Mouse (Mus musculus): Measurements from ENCODE around the gene Dnajb3. TPM values are rescaled to one million over a fixed set of nuclear protein-coding genes. Genes with fewer than 3 reads are reported as not detected.

Gene Dnajb3
- polyA plus RNA-seq, 1 experiment from 2014 or later, result 8.0 TPM

- H3K4me3 ChIP-seq (ENCODE audit: low read length), result no peak overlapping the region
- no peaks in the 10 kb centered on the region for H3K27me3 ChIP-seq (replicated peaks; ENCODE audit: control insufficient read depth, insufficient read depth, low read length)
- H3K9ac ChIP-seq (ENCODE audit: low read depth, low read length), result no peak overlapping the region
- H3K36me3 ChIP-seq (ENCODE audit: control insufficient read depth, insufficient read depth, low read length), result no peaks in the 10 kb centered on the region
- H3K27ac ChIP-seq (ENCODE audit: low read length), result no peak overlapping the region
- H3K4me1 ChIP-seq (ENCODE audit: control insufficient read depth, insufficient read depth, low read length), result no peaks in the 10 kb centered on the region
- 0 out of 2 replicates have a peak, but pooled peaks have one; percentile 9 for ATAC-seq
- H3K9me3 ChIP-seq (ENCODE audit: control insufficient read depth, low read length), result peaks cover 75% of the 10 kb centered on the region
- H3K4me2 ChIP-seq (ENCODE audit: low read depth, low read length), result no peak overlapping the region
- WGBS, result 68% methylated on average over 14 of the region's 14 CpGs
These were observed 28.1 kb upstream of the Dnajb3 start for GRCm38 (mm10) chr1:88233421-88234247.

GRCm38 (mm10) chr1:88232664-88233380 is 27.2 kb upstream of the Dnajb3 start:
- 57% methylated on average over 3 of the region's 3 CpGs for WGBS
- no peak overlapping the region for H3K4me3 ChIP-seq (ENCODE audit: low read length)
- H3K27me3 ChIP-seq (replicated peaks; ENCODE audit: control insufficient read depth, insufficient read depth, low read length), result no peaks in the 10 kb centered on the region
- no peak overlapping the region for H3K27ac ChIP-seq (ENCODE audit: low read length)
- H3K36me3 ChIP-seq (ENCODE audit: control insufficient read depth, insufficient read depth, low read length), result no peaks in the 10 kb centered on the region
- H3K4me2 ChIP-seq (ENCODE audit: low read depth, low read length), result no peak overlapping the region
- no peak for ATAC-seq
- peaks cover 75% of the 10 kb centered on the region for H3K9me3 ChIP-seq (ENCODE audit: control insufficient read depth, low read length)
- H3K4me1 ChIP-seq (ENCODE audit: control insufficient read depth, insufficient read depth, low read length), result no peaks in the 10 kb centered on the region
- H3K9ac ChIP-seq (ENCODE audit: low read depth, low read length), result no peak overlapping the region

GRCm38 (mm10) chr1:88231803-88232499 is 26.4 kb upstream of the Dnajb3 start:
- peaks cover 70% of the 10 kb centered on the region for H3K9me3 ChIP-seq (ENCODE audit: control insufficient read depth, low read length)
- 69% methylated on average over 7 of the region's 7 CpGs for WGBS

GRCm38 (mm10) chr1:88230981-88231802 is 25.6 kb upstream of the Dnajb3 start:
- Histone ChIP-seq H3K36me3 (ENCODE audit: control insufficient read depth, insufficient read depth, low read length) (no peaks in the 10 kb centered on the region), H3K4me1 (ENCODE audit: control insufficient read depth, insufficient read depth, low read length) (no peaks in the 10 kb centered on the region), H3K27me3 (replicated peaks; ENCODE audit: control insufficient read depth, insufficient read depth, low read length) (no peaks in the 10 kb centered on the region), H3K4me2 (ENCODE audit: low read depth, low read length) (no peak overlapping the region), H3K4me3 (ENCODE audit: low read length) (no peak overlapping the region), H3K9ac (ENCODE audit: low read depth, low read length) (no peak overlapping the region), H3K27ac (ENCODE audit: low read length) (no peak overlapping the region), H3K9me3 (ENCODE audit: control insufficient read depth, low read length) (peaks cover 72% of the 10 kb centered on the region)
- ATAC-seq, result no peak
- 77% methylated on average over 6 of the region's 6 CpGs for WGBS

More at GRCm38 (mm10) chr1:88231803-88232499, 26.4 kb upstream of the Dnajb3 start:
- H3K27me3 ChIP-seq (replicated peaks; ENCODE audit: control insufficient read depth, insufficient read depth, low read length), result no peaks in the 10 kb centered on the region
- H3K4me1 ChIP-seq (ENCODE audit: control insufficient read depth, insufficient read depth, low read length), result no peaks in the 10 kb centered on the region
- H3K27ac ChIP-seq (ENCODE audit: low read length), result no peak overlapping the region
- no peak overlapping the region for H3K4me2 ChIP-seq (ENCODE audit: low read depth, low read length)
- no peak overlapping the region for H3K4me3 ChIP-seq (ENCODE audit: low read length)
- no peak overlapping the region for H3K9ac ChIP-seq (ENCODE audit: low read depth, low read length)
- no peaks in the 10 kb centered on the region for H3K36me3 ChIP-seq (ENCODE audit: control insufficient read depth, insufficient read depth, low read length)
- no peak for ATAC-seq

GRCm38 (mm10) chr1:88230421-88230820 is 24.8 kb upstream of the Dnajb3 start:
- H3K36me3 ChIP-seq (ENCODE audit: control insufficient read depth, insufficient read depth, low read length), result no peaks in the 10 kb centered on the region
- no peaks in the 10 kb centered on the region for H3K27me3 ChIP-seq (replicated peaks; ENCODE audit: control insufficient read depth, insufficient read depth, low read length)
- no peak overlapping the region for H3K4me2 ChIP-seq (ENCODE audit: low read depth, low read length)
- ATAC-seq, result no peak
- no peak overlapping the region for H3K27ac ChIP-seq (ENCODE audit: low read length)
- 71% methylated on average over 7 of the region's 7 CpGs for WGBS
- H3K9ac ChIP-seq (ENCODE audit: low read depth, low read length), result no peak overlapping the region
- no peaks in the 10 kb centered on the region for H3K4me1 ChIP-seq (ENCODE audit: control insufficient read depth, insufficient read depth, low read length)
- H3K4me3 ChIP-seq (ENCODE audit: low read length), result no peak overlapping the region
- peaks cover 74% of the 10 kb centered on the region for H3K9me3 ChIP-seq (ENCODE audit: control insufficient read depth, low read length)

- no peaks in the 10 kb centered on the region for H3K36me3 ChIP-seq (ENCODE audit: control insufficient read depth, insufficient read depth, low read length)
- no peak overlapping the region for H3K9ac ChIP-seq (ENCODE audit: low read depth, low read length)
- peaks cover 69% of the 10 kb centered on the region for H3K9me3 ChIP-seq (ENCODE audit: control insufficient read depth, low read length)
- H3K27me3 ChIP-seq (replicated peaks; ENCODE audit: control insufficient read depth, insufficient read depth, low read length), result no peaks in the 10 kb centered on the region
- H3K4me1 ChIP-seq (ENCODE audit: control insufficient read depth, insufficient read depth, low read length), result no peaks in the 10 kb centered on the region
- no peak overlapping the region for H3K27ac ChIP-seq (ENCODE audit: low read length)
- no peak overlapping the region for H3K4me3 ChIP-seq (ENCODE audit: low read length)
- 82% methylated on average over 5 of the region's 5 CpGs for WGBS
- H3K4me2 ChIP-seq (ENCODE audit: low read depth, low read length), result no peak overlapping the region
- ATAC-seq, result no peak
These were observed 24.4 kb upstream of the Dnajb3 start for GRCm38 (mm10) chr1:88229986-88230385.

- Histone ChIP-seq H3K9ac (ENCODE audit: low read depth, low read length) (no peak overlapping the region), H3K4me3 (ENCODE audit: low read length) (no peak overlapping the region), H3K27me3 (replicated peaks; ENCODE audit: control insufficient read depth, insufficient read depth, low read length) (no peaks in the 10 kb centered on the region), H3K4me2 (ENCODE audit: low read depth, low read length) (no peak overlapping the region), H3K4me1 (ENCODE audit: control insufficient read depth, insufficient read depth, low read length) (no peaks in the 10 kb centered on the region), H3K36me3 (ENCODE audit: control insufficient read depth, insufficient read depth, low read length) (no peaks in the 10 kb centered on the region), H3K9me3 (ENCODE audit: control insufficient read depth, low read length) (peaks cover 65% of the 10 kb centered on the region), H3K27ac (ENCODE audit: low read length) (no peak overlapping the region)
- ATAC-seq, result no peak
- 75% methylated on average over 3 of the region's 3 CpGs for WGBS
These were observed 24.0 kb upstream of the Dnajb3 start for GRCm38 (mm10) chr1:88229566-88229965.

GRCm38 (mm10) chr1:88228121-88228520 is 22.5 kb upstream of the Dnajb3 start:
- no peak overlapping the region for H3K4me3 ChIP-seq (ENCODE audit: low read length)
- H3K9me3 ChIP-seq (ENCODE audit: control insufficient read depth, low read length), result peaks cover 54% of the 10 kb centered on the region
- ATAC-seq, result no peak
- WGBS, result 71% methylated on average over 7 of the region's 7 CpGs
- no peaks in the 10 kb centered on the region for H3K4me1 ChIP-seq (ENCODE audit: control insufficient read depth, insufficient read depth, low read length)
- no peaks in the 10 kb centered on the region for H3K27me3 ChIP-seq (replicated peaks; ENCODE audit: control insufficient read depth, insufficient read depth, low read length)
- no peak overlapping the region for H3K9ac ChIP-seq (ENCODE audit: low read depth, low read length)
- no peak overlapping the region for H3K27ac ChIP-seq (ENCODE audit: low read length)
- H3K36me3 ChIP-seq (ENCODE audit: control insufficient read depth, insufficient read depth, low read length), result no peaks in the 10 kb centered on the region
- H3K4me2 ChIP-seq (ENCODE audit: low read depth, low read length), result no peak overlapping the region
